Mouse (Mus musculus) heart, postnatal 14 days (tissue): ENCODE measurements around the gene Arl8a. TPM values are rescaled to one million over a fixed set of nuclear protein-coding genes. Genes with fewer than 3 reads are reported as not detected.
A peak's percentile ranks its signal among the peaks of the same experiment; 100 is the strongest.
"Not testable (repeated sequence)": the region's sequence is repeated elsewhere in the genome, so short reads cannot be mapped to it uniquely, and the experiment has no call there.

ENCODE experiments used
- DNase-seq, 2 experiments: peaks; one replicate each; pipeline ENCODE4 v3.0.0; 2021 to 2022
- intact Hi-C: fragments of 180-260 bp; cut with DNase I; formaldehyde crosslinking; loops from one replicate; pipeline ENCODE4 v1.15.1; 2025
- total RNA-seq, 2 experiments: library from RNA; stranded (reverse); gene quantifications; 2 replicates each; pipeline ENCODE4 v1.2.3; 2021

Gene Arl8a
- total RNA-seq, 2 experiments from 2014 or later: 25.7 to 28.0 TPM

DNA sequence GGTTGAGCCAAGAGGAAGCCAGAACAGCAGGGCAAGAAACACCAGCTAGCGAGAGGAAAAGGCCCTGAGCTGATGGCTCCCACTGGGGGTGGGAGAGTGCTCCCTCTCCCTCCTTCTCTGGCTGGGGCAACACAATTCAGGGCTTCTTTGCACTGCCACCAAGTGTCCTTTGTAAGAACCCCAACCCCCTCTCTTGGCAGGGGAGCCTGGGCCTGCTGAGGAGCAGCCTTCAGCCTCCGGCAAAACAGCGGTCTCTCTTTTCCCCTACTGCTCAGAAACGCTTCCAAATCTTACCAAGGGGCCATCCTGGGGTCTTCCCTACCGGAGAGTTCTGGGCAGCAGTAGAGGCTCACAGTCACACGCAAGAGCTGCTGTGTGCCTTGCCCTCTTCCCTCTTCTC is 16.1 kb downstream of the Arl8a start:
- no peak for DNase-seq
- intact Hi-C loops: no loop called here

DNA sequence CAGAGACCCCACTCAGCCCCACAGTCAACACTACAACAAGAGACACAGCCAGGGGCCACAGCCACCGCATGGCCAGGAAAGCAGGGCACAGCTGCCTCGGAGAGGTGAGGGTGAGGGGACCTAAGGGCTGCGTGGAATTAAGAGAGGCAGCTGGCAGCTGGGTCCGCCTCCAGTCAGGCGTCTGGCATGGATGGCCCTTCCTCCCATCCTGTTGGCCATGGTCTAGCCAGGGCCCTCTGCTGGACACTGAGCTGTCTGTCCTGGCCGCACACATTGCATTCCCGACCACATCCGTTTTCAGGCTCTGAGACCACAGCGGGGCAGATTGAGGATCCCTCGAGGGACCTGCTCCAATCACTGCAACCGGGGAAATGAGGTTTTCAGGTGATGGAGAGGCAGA is 20.8 kb downstream of the Arl8a start, which contains the start of gene Gpr37l1:
Gene Gpr37l1 (minus strand): TSS at position 247 of the 400 bp plus-strand sequence.
- intact Hi-C loops: no loop called here
- DNase-seq: no peak

DNA sequence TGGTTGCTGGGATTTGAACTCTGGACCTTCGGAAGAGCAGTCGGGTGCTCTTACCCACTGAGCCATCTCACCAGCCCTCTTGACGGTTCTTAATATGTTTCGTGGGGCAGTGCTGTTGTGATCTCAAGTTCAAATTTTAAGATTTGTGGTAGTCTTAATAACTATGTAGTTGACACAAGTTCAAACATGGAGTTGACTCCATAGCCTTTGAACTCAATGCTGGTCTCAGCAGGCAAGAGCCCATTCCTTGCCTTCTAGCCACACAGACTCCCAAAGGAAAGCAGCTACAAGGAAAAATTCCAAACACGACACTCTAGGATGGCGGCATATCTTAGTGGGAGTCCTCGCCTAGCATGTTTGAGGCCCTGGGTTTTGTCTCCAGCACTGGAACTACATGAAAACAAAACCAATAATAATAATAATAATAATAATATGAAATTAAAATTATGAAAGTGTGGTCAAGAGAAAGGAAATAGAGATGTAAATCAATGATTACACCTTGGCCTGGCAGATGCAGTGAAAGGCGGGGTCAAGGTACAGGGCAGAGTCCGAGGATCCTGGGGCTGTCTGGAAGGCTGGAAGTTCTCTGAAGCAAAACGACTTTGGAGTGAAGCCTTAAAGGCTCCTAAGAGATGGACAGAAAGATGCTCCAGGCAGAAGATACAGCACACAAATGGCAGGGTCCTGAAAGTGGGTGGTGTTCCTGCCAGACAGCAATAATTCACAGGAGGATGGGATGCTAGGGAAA is 22.0 kb downstream of the Arl8a start:
- DNase-seq: no peak
- intact Hi-C loops: no loop called here

DNA sequence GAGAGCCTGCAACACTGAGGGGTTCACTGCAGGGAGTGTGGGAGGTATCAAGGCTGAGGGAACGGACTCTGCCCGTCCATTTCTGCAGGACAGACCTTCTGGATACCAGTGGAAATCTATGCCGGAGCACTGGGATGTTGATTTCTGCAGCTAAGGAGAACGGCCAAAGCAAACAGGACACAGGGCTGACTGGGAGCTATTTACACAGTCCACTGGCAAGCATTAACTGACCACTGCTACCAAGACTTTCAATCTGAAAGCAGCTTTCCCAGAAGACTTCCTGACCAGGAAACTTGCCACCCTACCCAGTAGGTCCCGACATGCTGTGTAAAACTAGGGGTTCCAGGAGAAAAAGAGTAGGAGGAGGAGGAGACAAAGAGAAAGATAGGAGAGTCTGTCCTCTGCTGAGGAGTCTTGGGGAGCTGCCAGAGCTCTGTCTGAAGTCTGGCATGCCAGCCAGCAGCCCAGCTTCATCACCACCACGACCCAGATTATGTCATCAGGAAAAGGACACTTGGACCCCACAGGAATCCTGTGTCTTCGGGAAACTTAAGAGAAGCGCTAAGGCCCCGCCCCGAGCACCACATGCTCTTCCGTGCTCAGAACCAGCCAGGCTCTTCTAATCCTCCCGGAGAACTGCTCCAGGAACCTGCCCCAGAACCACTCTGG is 23.1 kb downstream of the Arl8a start:
- DNase-seq: no peak
- intact Hi-C loops: loop anchor here (5.0 kb wide), 2 partner anchors 373 to 528 kb away; no protein-coding TSS in a partner anchor

DNA sequence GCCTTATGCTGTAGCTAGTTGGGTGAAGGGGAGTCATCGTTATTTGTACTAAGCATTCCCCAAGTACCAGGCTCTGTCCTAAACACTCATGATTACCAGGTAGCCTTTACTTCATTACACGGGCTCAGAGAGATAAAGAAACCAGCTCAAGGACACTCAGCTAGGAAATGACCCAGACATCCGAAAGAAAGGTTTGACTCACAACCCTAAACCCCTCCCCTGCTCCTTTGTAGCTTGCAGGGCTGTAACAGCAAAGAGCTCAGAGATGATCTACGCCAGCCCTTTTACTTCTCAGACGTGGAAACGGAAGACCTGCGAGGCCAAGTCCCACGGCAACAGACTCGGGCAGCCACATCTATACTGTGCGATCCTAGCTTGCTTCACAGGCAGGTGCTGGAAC is 23.7 kb downstream of the Arl8a start:
- intact Hi-C loops: loop anchor here (5.0 kb wide), 2 partner anchors 372 to 527 kb away; no protein-coding TSS in a partner anchor
- DNase-seq: no peak

DNA sequence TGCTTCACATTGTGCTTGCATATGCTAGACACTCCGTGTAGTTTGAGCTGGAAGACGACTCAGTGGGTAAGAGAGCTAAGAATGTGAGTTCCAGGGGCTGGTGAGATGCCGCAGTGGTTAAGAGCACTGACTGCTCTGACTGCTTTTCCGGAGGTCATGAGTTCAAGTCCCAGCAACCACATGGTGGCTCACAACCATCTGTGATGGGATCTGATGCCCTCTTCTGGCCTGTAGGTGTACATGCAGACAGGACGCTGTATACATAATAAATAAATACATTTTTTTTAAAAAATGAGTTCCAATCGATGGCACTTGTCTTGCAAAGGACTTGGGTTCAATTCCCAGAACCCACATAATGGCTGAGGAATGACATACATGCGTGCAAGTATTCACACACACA is 24.6 kb downstream of the Arl8a start:
- no peak for DNase-seq
- intact Hi-C loops: loop anchor here (5.0 kb wide), 2 partner anchors 371 to 526 kb away; no protein-coding TSS in a partner anchor

DNA sequence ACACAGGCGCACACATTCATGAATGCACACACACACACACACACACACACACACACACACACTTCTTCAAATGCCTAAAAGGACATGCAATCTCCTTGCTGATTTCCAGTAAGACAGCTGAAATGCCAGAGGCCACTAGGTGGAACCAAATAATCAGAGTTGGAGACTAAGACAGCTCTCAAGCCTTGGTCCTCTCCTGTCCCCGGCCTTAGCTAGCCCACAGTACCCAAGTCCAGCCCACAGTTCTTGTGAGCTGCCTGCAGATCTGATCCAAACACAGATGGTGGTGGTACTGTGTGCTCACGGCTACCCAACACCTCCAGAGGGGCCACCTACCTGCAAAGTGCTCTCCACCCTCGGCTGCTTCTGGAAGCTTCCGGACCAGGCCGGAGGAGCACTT is 25.4 kb downstream of the Arl8a start:
- intact Hi-C loops: loop anchor here (1.0 to 5.0 kb wide), 4 partner anchors 86 to 525 kb away; partner anchors contain the start of gene Elf3
- DNase-seq: peak; percentile 65 to 77

DNA sequence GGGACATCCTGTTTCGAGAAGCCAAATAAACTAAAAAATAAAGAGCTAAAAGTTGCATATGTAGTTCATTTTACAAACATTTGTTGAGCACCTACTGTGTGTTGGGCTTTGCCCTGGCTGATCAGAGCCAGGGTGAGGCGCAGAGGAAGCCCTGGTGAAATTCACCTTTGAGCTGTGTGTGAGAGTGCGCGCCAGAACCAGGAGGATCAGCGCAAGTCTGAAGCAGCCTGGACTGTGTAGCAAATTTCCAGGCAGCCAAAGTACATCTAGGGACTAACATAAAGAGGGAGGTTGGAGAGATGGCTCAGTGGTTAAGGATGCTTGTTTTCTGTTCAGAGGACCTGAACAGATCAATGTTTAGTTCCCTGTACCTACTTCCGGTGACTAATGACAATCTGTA is 26.7 kb downstream of the Arl8a start:
- DNase-seq: no peak
- intact Hi-C loops: loop anchor here (5.0 kb wide), 2 partner anchors 369 to 524 kb away; no protein-coding TSS in a partner anchor

DNA sequence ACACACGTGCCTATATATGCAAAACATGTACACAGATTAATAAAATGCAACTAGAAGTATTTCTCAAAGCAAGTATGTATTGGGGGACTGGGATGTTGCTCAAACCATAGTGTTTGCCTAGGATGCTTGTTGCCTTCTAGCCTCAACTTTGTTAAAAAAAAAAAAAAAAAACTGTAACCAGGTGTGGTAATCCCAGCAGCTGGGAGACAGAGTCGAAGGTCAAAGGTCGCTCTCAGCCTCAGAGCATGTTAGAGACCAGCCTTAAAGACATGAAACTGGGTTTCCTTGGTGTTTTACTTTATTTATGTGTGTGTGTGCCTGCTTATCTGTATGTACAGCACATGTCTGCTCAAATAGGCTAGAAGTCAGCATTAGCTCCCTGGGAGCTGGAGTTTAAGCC is 28.6 kb downstream of the Arl8a start:
- intact Hi-C loops: no loop called here
- no peak for DNase-seq

DNA sequence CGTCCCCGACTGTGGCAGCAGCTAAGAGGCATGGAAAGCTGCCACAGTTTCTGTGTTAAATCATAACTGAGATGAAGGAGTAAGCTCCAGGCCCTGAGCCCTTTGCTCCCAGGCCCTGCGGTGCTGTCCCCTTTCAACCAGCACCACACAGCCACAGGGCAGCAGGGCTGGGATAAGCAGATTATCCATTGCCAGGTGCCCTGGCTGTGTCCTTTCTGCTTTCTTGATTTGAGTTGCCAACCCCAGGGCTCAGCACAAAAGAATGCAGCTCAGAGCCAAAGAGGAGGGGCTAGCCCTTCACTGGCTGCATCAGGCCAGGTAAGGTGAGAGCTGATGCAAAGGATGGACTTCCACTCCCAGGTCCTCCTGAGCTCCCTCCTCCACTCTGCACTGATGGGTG is 31.1 kb downstream of the Arl8a start:
- no peak for DNase-seq
- intact Hi-C loops: no loop called here

DNA sequence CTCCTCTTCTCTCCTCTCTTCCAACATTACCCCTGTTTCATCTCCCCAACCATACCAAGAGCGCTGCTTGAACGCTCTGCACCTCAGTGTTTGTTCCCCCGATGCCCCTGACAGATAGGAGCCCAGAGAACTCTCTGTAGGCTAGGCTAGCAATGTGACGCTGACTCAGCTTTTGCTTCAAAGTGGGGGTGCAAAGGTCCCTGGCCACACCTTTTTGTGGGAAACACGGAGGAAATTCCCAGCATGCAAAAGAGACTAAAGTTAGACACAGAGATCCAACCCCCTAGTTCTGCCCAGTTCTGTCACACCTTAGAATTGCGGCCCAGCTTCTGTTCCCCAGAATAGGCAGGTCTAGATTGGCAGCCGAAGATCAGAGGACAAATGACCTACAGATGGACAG is 32.2 kb downstream of the Arl8a start:
- no peak for DNase-seq
- intact Hi-C loops: no loop called here

DNA sequence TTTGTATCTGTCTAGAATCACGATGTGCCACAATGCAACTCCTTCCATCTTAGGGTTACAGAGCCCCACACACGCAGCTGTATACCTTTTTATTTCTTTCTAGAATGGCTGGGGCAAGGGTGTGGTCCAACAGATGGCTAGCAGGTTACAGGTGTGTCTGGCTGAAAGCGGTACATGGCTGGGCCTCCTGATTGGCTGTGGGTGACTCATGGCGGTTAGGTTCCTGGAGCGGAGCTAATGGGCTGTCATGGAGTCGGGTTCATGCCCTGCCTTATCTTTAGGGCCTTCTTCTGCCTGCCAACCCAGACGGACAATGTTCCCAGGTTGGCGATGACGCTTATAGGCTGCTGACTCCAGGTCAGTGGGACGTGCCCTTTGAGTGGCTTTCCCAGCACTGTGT is 34.2 kb downstream of the Arl8a start:
- intact Hi-C loops: no loop called here
- no peak for DNase-seq

DNA sequence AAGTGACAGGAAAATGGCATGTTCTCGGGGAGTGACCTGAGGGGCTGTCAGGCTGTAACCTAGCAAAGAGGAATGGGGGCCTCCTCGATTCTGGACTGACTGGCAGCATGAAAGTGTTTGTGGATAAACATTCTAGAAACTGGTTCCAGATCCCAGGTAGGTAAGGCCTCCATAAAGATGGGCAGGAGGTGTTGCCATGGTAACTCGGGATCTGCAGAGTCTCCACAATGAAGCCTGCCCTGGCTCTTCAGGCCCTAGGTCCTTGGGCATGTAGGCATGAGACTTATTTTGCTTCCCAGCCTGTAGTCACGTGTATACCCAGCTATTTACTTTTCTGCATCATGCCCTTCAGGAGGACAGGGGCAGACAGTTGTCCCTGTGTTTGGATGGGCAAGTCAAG is 34.7 kb downstream of the Arl8a start:
- intact Hi-C loops: no loop called here
- DNase-seq: no peak

DNA sequence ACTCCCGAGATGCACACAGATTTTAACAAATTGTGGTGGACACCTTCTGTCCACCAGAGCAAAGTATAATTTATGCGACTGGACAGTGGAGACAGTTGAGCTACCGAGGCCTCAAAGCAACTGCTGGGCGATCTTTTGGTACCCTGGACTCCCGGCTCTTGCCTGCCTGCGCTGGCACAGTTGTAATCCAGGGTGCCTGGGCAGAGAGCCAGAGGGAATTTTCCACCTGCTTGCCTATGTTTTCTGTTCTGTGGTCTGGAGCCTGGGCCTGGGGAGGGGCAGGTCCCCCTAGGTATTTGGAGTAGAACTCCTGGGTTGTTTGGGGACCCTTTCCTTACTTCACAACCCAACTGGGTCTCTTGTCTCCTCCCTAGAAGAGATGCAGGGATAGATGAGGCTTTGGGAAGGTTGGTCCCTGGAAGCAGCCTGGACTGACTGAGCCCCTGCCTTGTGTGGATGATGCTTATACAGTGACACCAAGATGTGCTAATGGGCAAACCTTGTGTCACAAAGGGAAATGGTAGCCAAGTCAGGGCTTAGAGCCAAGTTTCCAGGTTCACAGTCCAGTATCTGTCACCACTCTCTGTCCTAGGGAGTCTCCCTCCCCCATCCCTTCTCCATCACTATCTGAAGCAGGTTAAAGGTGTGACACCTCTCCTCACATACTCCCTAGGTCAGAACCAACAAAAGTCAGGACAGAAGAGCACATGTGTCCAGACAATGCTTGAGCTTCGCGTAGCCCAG is 35.4 kb downstream of the Arl8a start:
- intact Hi-C loops: no loop called here
- DNase-seq: no peak

DNA sequence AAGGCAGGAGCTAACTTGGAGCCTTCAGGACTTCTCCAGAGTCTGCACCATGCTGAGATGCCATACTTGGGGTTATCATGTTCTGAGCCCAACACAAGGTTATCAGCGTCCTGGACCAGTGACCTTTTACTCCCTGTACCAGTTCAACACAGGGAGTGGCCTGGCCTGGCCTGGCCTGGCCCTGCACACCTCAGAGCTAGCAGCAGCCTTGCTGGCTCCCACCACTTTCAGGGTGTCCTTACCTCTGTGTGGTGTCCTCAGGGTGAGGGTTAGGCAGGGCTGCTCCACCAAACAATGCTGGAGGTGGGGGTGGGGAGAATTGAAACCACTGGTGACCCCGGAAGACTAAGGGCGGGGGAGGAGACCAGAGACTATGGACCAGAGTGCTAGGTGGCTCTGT is 36.4 kb downstream of the Arl8a start:
- intact Hi-C loops: no loop called here
- DNase-seq: no peak

DNA sequence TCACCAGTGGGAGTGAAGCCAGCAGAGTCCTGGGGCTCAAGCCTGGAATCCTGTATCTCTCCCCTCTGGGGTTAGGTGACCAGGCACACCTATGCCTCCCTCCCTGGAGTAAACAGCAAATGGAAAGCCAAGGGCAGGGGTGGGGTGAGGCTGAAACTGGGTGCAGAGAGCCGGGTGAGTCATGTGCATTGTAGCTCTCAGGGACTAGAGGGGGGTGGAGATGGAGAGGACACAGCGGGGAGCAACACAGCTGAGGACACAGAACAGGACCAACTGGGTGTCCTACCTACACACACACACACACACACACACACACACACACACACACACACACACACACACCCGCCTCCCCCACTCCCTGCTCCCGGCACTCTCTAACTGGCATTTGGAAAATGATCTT is 36.8 kb downstream of the Arl8a start:
- intact Hi-C loops: no loop called here
- no peak for DNase-seq

DNA sequence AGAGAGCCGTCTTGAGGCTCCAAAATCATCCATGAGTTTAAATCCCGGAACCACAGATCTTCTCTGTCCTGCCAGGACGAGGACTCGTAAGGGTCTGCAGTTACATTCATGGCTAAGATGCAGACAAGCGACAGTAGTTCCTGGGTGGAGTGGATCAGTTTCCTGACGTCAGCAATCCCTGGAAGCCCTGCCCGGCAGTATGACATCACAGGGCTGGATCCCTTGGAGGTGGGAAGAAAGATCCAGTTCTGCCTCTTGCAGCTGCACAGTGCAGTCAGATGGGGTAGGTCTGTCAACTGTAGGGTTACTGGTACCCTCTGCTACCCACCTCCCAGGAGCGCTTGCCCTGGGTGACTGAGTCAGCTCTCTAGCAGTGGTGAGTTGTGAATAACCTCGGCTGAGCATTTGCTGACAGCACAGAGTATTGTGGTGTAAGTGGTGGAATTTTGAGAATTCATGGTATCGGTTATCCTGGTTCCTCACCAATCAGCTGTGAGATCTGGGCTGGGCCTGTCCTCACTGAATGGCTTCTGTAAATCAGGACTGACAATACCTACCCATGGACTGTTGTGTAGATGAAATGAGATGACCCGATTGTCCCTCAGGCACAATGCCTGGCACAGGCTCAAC is 37.4 kb downstream of the Arl8a start:
- DNase-seq: no peak
- intact Hi-C loops: no loop called here

DNA sequence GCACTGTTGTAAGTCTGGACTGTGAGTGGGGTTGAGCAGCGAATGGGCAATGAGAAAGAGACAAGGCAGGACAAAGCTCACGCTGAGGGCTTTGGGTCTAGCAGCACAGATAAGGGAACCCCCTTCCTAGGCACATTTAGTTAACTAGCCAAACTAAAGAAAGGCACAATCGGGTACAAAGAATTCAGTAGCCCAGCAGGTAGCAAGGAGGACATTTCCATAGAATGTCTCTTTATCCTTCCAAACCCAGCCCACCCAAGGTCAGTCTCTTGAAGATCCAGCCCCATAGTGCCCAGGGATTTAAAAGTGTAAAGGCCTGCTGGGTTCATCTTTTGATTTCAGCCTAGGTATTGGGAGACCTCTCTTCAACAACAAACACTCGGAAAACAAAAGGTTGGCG is 39.3 kb downstream of the Arl8a start:
- DNase-seq: no peak
- intact Hi-C loops: no loop called here

DNA sequence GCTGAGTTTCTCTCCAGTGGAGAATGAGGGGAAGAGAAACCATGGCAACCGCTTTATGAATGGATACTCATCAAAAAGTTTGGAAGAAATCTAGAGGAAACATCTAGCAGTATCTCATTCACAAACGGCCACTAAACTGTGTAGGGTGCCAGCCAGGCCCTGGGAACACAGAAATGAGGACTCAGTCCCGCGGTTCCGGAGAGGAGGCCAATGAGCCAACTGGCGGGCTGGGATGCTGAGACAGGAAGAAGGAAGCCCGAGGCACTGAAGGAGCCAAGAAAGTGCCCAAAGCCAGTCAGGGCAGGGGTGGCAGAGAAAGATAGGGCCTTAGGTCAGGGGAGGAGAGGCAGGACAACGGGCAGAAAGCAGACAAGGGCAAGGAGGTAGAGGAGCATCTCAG is 39.8 kb downstream of the Arl8a start:
- DNase-seq: no peak
- intact Hi-C loops: no loop called here

DNA sequence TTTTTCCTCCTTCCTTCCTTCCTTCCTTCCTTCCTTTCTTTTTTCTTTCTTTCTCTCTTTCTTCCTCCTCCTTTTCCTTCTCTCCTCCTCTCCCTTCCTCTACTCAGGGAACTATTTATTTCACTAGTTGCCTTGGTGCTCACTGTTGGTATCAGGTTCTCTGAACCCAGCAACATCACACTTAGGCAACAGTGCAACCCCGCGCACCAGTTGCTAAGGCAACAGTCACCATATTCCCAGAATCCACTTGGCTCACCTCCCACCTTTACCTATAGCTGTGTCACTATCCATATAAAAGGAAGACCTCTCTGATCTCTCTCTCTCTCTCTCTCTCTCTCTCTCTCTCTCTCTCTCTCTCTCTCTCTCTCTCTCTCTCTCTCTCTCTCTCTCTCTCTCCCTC is 40.4 kb downstream of the Arl8a start:
- intact Hi-C loops, DNase-seq: not testable (repeated sequence)

DNA sequence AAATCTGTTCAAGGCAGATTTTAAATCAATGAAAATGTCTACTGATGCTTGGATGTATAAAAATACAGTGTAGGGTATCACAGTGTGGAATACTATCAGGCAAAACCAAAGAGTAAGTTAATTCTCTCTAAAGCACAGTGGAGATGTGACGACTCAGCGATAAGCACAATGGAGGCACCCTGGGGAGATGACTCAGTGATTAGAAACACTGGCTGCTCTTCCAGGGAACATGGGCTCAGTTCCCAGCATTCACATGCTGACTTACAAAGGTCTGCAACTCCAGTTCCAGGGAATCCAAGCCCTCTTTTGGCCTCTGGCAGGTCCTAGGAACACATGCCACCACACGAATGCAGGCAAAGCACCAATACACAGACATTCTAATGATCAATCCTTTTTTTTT is 41.6 kb downstream of the Arl8a start:
- intact Hi-C loops: no loop called here
- peak; percentile 53 to 69 for DNase-seq
